Mouse (Mus musculus) kidney, embryonic 16.5 days (tissue): Measurements from ENCODE around the gene Ece1. TPM values are rescaled to one million over a fixed set of nuclear protein-coding genes. Genes with fewer than 3 reads are reported as not detected.

ENCODE experiments used
- ATAC-seq: fragments of 200-750 bp; cut with Nextera tagmentation; 2 replicates; pipeline ENCODE4 v1.8.0; 2017; ENCODE audit warnings: moderate TSS enrichment; ENCODE audit not compliant: low FRiP score, low TSS enrichment
- H3K27ac ChIP-seq: fragments of 300-500 bp; sonication (generic); 2 replicates; pipeline ENCODE4 v1.5.1; 2014; ENCODE audit warnings: low read length
- H3K27me3 ChIP-seq: fragments of 300-500 bp; sonication (generic); 2 replicates; pipeline ENCODE4 v1.6.1; 2014; ENCODE audit warnings: low read length, control low read depth, mixed read lengths; ENCODE audit not compliant: insufficient read depth
- H3K36me3 ChIP-seq: fragments of 300-500 bp; sonication (generic); 2 replicates; pipeline ENCODE4 v1.6.1; 2014; ENCODE audit warnings: low read length, control low read depth, mixed read lengths; ENCODE audit not compliant: insufficient read depth
- H3K4me1 ChIP-seq: fragments of 300-500 bp; sonication (generic); 2 replicates; pipeline ENCODE4 v1.6.1; 2014; ENCODE audit warnings: low read length, control low read depth, mixed read lengths; ENCODE audit not compliant: insufficient read depth
- H3K4me2 ChIP-seq: fragments of 300-500 bp; sonication (generic); replicated peaks from 2 replicates; pipeline ENCODE4 v1.6.1; 2014; ENCODE audit warnings: low read depth, low read length
- H3K4me3 ChIP-seq: fragments of 300-500 bp; sonication (generic); 2 replicates; pipeline ENCODE4 v1.5.1; 2014; ENCODE audit warnings: mild to moderate bottlenecking, low read length
- H3K9ac ChIP-seq: fragments of 300-500 bp; sonication (generic); replicated peaks from 2 replicates; pipeline ENCODE4 v1.6.1; 2014; ENCODE audit warnings: low read length
- H3K9me3 ChIP-seq: fragments of 300-500 bp; sonication (generic); 2 replicates; pipeline ENCODE4 v1.6.1; 2016; ENCODE audit warnings: low read length, control low read depth
- WGBS: fragments of 180-500 bp; shearing (Covaris S2); extraction: QIAGEN DNeasy Blood & Tissue Kit; methylation state at CpG from one replicate; pipeline ENCODE4 v1.1.7; 2014; 5-methylcytosine and 5-hydroxymethylcytosine counted together
- polyA plus RNA-seq: library from polyadenylated mRNA; unstranded; fragments of >200 nt; fragmentation: Nextera tagmentation; extraction: Ambion mirVana; gene quantifications from 2 replicates; pipeline ENCODE4 v1.2.1, GENCODE M21; 2015

Ece1 gene
- polyA plus RNA-seq, 1 experiment from 2014 or later, result 55.5 TPM

GRCm38 (mm10) chr4:137920005-137920404 is 58.0 kb downstream of the Ece1 start:
- peak overlapping the region; percentile 55 for H3K9ac ChIP-seq

GRCm38 (mm10) chr4:137920500-137920961 is 58.5 kb downstream of the Ece1 start:
- peak overlapping the region; percentile 30 for H3K4me3 ChIP-seq
- no peak for ATAC-seq
- H3K9ac ChIP-seq, result peak overlapping the region; percentile 55
- WGBS, result 10% methylated on average over 10 of the region's 10 CpGs
- peaks cover 43% of the 10 kb centered on the region for H3K4me1 ChIP-seq
- H3K27ac ChIP-seq, result peak overlapping the region; percentile 95
- no peaks in the 10 kb centered on the region for H3K9me3 ChIP-seq
- H3K27me3 ChIP-seq, result no peaks in the 10 kb centered on the region
- peak overlapping the region; percentile 38 for H3K4me2 ChIP-seq
- H3K36me3 ChIP-seq, result peaks cover 9% of the 10 kb centered on the region; the same call in 1 of the 2 replicates

More at GRCm38 (mm10) chr4:137920005-137920404, 58.0 kb downstream of the Ece1 start:
- WGBS, result 37% methylated on average over 7 of the region's 7 CpGs
- Histone ChIP-seq H3K4me3 (0 out of 2 replicates have a peak overlapping the region, but pooled peaks have one; percentile 9), H3K4me1 (peaks cover 43% of the 10 kb centered on the region), H3K9me3 (no peaks in the 10 kb centered on the region), H3K27ac (peak overlapping the region; percentile 95), H3K27me3 (no peaks in the 10 kb centered on the region), H3K4me2 (peak overlapping the region; percentile 38), H3K36me3 (peaks cover 9% of the 10 kb centered on the region; the same call in 1 of the 2 replicates)
- ATAC-seq, result no peak

GRCm38 (mm10) chr4:137921510-137921909 is 59.5 kb downstream of the Ece1 start:
- peak overlapping the region; percentile 95 for H3K27ac ChIP-seq

DNA sequence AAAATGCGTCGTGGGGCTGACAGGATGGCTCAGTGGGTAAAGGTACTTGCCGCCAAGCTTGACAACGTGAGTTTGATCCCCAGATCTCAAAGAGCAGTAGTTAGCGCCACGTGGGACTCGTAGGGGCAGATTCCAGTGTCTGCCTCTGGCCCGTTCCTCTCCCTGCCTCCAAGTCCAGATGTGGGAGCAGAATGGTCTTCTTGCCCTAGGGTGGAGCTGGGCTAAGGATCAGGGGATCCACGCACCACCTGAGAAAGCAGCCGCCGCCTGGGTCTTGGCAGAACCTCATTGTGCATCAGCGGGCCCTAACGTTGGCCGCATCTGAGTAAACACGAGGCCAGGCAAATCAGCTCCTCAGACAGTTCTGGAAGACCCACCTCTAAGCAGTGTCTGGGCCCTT is 61.0 kb downstream of the Ece1 start:
- peaks cover 31% of the 10 kb centered on the region for H3K4me1 ChIP-seq
- WGBS, result 77% methylated on average over 15 of the region's 15 CpGs
- H3K27ac ChIP-seq, result no peak overlapping the region
- no peaks in the 10 kb centered on the region for H3K9me3 ChIP-seq
- no peak overlapping the region for H3K9ac ChIP-seq
- H3K4me3 ChIP-seq, result no peak overlapping the region
- ATAC-seq, result no peak
- H3K4me2 ChIP-seq, result no peak overlapping the region
- H3K27me3 ChIP-seq, result no peaks in the 10 kb centered on the region
- peaks cover 9% of the 10 kb centered on the region for H3K36me3 ChIP-seq

More at GRCm38 (mm10) chr4:137921510-137921909, 59.5 kb downstream of the Ece1 start:
- Histone ChIP-seq H3K9me3 (no peaks in the 10 kb centered on the region), H3K4me1 (peaks cover 43% of the 10 kb centered on the region), H3K9ac (no peak overlapping the region), H3K36me3 (peaks cover 9% of the 10 kb centered on the region), H3K27me3 (no peaks in the 10 kb centered on the region), H3K4me2 (peak overlapping the region; percentile 38), H3K4me3 (no peak overlapping the region; the same call in 1 of the 2 replicates)
- WGBS, result 71% methylated on average over 11 of the region's 11 CpGs
- no peak for ATAC-seq

GRCm38 (mm10) chr4:137925176-137925575 is 63.1 kb downstream of the Ece1 start:
- no peak overlapping the region for H3K4me2 ChIP-seq
- ATAC-seq, result no peak
- H3K4me3 ChIP-seq, result no peak overlapping the region
- H3K4me1 ChIP-seq, result peaks cover 24% of the 10 kb centered on the region
- H3K36me3 ChIP-seq, result peaks cover 9% of the 10 kb centered on the region
- H3K9ac ChIP-seq, result no peak overlapping the region
- H3K9me3 ChIP-seq, result no peaks in the 10 kb centered on the region
- WGBS, result 79% methylated on average over 4 of the region's 4 CpGs
- H3K27ac ChIP-seq, result no peak overlapping the region
- no peaks in the 10 kb centered on the region for H3K27me3 ChIP-seq

DNA sequence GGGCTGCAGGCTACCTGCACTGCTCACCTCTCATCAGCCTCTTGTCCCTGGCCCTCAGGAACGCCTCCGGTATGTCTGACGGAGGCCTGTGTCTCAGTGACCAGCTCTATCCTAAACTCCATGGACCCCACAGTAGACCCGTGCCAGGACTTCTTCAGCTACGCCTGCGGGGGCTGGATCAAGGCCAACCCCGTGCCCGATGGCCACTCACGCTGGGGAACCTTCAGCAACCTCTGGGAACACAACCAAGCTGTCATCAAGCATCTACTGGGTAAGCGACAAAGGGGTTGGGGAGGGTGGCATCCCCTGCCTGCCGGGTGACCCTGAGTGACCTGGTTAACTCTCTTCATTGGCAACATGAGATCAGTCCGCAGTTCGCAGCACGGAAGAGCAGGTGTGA is 64.1 kb downstream of the Ece1 start:
- no peak overlapping the region for H3K4me2 ChIP-seq
- no peaks in the 10 kb centered on the region for H3K9me3 ChIP-seq
- H3K9ac ChIP-seq, result no peak overlapping the region
- H3K27ac ChIP-seq, result no peak overlapping the region
- no peaks in the 10 kb centered on the region for H3K27me3 ChIP-seq
- H3K4me3 ChIP-seq, result no peak overlapping the region
- WGBS, result 76% methylated on average over 14 of the region's 14 CpGs
- H3K36me3 ChIP-seq, result peaks cover 9% of the 10 kb centered on the region
- ATAC-seq, result no peak
- peaks cover 25% of the 10 kb centered on the region for H3K4me1 ChIP-seq

- H3K27ac ChIP-seq, result no peak overlapping the region
- peaks cover 31% of the 10 kb centered on the region for H3K4me1 ChIP-seq
- no peak for ATAC-seq
- H3K4me3 ChIP-seq, result no peak overlapping the region
- no peaks in the 10 kb centered on the region for H3K9me3 ChIP-seq
- H3K4me2 ChIP-seq, result no peak overlapping the region
- no peaks in the 10 kb centered on the region for H3K27me3 ChIP-seq
- 53% methylated on average over 7 of the region's 7 CpGs for WGBS
- no peak overlapping the region for H3K9ac ChIP-seq
- peaks cover 9% of the 10 kb centered on the region for H3K36me3 ChIP-seq
These were observed 65.1 kb downstream of the Ece1 start for GRCm38 (mm10) chr4:137927136-137927535.

DNA sequence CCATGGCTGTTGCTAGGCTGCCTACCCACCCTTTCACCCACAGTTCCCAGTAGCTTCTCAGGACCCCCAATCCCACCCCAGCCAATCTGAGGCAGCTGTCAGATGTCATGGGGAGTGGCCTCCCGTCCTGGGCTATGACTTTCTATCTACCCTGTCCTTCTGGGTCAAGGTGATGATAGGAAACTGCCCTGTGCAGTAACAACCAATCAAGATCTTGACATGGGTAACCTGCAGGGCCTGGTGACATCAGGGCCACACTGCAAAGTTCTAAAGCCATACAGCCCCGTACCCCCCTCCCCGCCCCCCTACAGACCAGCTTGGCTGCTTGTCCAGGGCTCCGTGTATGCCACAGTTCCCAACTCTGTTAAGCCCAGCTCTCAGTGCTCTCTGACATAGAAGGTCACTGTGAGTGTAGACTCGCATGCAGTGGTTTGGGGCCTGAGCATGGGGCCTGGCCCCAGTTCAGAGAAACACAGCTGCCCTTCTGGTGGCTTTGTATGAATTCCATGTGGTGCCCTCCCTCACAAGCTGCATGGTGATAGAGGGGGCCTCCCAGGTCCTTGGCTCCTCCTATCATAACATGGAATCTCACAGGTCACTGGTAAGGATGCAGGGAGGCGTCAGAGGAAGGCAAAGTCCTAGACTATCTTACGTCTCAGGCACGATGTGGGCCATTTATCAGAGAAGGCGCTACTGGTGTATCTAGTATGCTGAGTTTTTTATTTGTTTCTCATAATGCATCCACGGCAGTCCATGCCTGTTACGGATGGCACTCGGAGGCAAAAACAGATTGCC is 65.9 kb downstream of the Ece1 start:
- H3K4me2 ChIP-seq, result no peak overlapping the region
- no peak for ATAC-seq
- H3K36me3 ChIP-seq, result peaks cover 7% of the 10 kb centered on the region
- H3K4me3 ChIP-seq, result no peak overlapping the region
- WGBS, result 79% methylated on average over 12 of the region's 12 CpGs
- H3K27ac ChIP-seq, result no peak overlapping the region
- no peaks in the 10 kb centered on the region for H3K9me3 ChIP-seq
- H3K4me1 ChIP-seq, result peaks cover 37% of the 10 kb centered on the region
- H3K27me3 ChIP-seq, result no peaks in the 10 kb centered on the region
- H3K9ac ChIP-seq, result no peak overlapping the region

GRCm38 (mm10) chr4:137928813-137929212 is 66.8 kb downstream of the Ece1 start:
- Histone ChIP-seq H3K9ac (no peak overlapping the region), H3K36me3 (no peaks in the 10 kb centered on the region; the same call in 1 of the 2 replicates), H3K27me3 (no peaks in the 10 kb centered on the region), H3K27ac (no peak overlapping the region), H3K4me3 (no peak overlapping the region), H3K4me1 (peaks cover 37% of the 10 kb centered on the region), H3K9me3 (no peaks in the 10 kb centered on the region), H3K4me2 (no peak overlapping the region)
- no peak for ATAC-seq
- WGBS, result 87% methylated on average over 1 of the region's 1 CpGs
